Mouse (Mus musculus) heart, postnatal 4 days (tissue): ENCODE data around the gene Otud4. TPM values are rescaled to one million over a fixed set of nuclear protein-coding genes. Genes with fewer than 3 reads are reported as not detected.
"Not testable (repeated sequence)": the region's sequence is repeated elsewhere in the genome, so short reads cannot be mapped to it uniquely, and the experiment has no call there.

Experiments
- DNase-seq: peaks from one replicate; pipeline ENCODE4 v3.0.0; 2021
- total RNA-seq, 2 experiments: library from RNA; stranded (reverse); gene quantifications; 2 replicates each; pipeline ENCODE4 v1.2.3; 2021

The Otud4 gene
- total RNA-seq, 2 experiments from 2014 or later = 44.6 to 50.3 TPM

DNA sequence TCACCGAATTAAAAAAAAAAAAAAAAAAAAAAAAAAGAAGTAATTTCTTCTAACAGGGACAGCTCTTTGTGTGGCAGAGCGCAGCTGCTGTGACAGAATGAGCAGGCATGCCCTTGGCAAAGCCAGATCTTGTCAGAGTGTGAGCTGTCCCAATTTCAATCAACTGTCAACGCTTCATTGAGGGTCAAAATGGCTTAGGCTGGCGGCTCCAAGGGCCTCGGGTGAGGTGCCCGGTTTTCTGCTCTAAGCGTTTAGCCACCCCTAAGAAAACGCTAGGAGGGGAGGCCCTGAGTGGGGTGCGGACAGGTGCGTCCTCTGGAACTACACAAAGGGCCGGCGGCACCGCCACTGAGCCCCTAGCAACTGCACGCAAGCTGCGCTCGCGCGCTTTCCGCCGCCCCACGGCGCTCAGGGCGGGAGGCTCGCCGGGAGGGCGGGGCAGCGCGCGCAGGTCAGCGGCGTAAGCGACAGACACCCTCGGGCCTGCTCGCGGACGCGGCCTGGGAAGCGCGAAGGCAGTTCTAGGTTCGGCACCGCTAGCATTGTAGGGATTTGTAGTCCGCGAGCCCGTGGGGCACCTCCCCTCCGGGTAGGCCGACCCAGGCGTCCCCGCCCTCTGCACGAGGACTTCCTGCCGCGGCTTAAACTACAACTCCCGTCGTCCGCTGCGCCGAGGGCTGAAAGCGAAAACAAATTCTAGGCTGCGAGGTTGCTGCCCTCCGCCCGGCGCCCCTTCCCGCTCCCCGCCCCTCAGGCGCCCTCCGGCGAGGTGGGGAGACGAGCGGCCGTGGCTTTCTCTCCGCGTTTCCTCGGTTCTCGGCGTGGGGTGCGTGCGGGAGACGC, 490 bp upstream of the Otud4 start:
- peak; percentile 97 for DNase-seq

DNA sequence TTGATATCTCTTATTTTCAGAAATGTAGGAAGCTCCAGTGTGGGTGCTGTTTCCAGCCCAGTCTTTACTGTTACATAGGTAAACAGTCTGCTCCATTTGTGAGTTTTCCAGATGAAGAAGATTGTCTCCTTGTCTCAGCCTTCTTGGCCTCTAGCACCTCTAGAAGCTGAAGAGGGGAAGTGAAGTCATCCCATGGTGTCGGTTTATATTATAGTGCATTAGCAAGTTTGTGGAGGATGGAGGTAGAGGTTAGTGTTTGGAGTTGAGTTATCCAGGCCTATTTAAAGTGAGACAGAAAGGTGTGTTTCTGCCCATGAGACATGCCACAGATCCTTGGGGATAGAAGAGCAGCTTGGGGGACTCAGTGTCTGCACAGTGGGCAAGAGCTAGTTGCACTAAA, 1.7 kb downstream of the Otud4 start:
- no peak for DNase-seq

DNA sequence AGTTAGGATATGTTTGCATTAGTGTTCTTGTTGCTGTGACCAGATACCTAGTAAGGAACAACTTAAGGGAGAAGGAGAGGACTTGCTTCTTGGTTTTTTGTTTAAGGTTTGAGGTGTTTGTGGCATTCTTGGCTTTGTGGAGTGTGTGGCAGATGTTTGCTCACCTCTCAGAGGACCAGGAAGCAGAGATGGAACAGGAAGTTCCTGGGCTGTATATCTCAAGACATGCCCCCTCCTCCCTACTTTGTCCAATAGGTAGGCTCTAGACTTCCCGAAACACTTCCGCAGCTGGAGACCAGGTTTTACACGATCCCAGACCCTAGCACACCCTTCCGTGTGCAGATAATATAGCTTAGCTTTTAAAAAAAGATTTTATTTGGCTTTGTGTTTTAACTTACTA, 10.2 kb downstream of the Otud4 start:
- DNase-seq = no peak

DNA sequence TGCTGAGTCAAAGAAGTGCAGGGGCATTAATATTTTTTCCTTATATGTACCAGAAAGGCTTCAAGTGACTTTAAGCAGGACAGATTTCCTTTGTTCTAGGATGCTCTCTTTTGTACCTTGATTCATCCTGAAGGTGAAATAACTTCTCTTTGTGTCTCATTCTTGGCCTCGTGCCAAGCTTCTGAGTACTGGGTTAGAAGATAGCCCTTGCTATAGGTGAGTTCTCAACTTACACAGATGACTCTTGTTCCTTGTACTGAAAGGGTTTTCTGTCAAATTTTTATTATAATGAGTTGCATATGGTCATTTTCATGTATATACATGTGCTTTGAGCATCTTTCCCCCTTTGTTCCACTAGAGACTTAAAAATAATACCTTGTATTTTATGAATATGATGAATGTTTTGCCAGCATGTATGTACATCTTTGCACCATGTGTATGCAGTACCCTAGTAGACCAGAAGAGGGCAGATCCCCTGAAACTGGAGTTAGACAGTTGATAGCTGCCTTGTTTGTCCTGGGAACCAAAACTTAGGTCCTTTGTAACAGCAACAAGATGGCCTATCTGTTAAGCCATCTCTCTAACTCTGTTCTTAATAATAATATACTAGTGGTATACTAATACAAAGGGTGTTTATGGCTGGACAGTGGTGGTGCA, 10.9 kb downstream of the Otud4 start:
- DNase-seq = peak; percentile 24

DNA sequence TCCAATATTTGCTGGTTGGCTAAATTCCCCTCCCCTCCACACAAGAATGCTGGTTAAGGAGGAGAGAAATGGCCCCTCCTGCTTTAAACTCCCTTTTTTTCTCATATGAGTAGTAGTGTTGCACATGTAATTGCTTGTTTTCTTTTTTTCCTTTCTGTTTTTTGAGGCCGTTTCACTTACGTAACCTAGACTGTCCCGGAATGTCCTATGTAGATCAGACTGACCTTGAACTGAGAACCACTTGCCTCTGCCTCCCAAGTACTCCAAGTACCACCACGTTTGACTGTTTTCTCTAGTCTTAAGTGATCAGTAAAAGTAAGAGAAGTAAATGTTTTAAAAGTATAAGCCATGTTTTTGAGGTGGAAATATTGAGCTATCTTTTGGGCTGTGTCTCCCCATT, 14.3 kb downstream of the Otud4 start:
- DNase-seq = no peak

DNA sequence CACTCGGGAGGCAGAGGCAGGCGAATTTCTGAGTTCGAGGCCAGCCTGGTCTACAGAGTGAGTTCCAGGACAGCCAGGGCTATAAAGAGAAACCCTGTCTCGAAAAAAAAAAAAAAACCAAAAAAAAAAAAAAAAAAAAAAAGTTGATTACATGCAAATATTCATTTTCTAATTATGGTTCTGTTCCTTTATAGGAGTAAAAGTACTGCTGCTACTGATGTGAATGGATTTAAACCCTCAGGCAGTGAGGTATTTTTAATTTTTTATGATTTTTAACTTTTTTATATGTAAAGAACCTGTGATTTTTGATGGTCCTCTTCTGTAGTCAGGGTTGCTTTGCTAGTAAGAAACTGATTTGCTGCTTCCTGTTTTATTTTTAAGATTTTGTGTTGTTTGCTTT, 19.3 kb downstream of the Otud4 start:
- DNase-seq = not testable (repeated sequence)

DNA sequence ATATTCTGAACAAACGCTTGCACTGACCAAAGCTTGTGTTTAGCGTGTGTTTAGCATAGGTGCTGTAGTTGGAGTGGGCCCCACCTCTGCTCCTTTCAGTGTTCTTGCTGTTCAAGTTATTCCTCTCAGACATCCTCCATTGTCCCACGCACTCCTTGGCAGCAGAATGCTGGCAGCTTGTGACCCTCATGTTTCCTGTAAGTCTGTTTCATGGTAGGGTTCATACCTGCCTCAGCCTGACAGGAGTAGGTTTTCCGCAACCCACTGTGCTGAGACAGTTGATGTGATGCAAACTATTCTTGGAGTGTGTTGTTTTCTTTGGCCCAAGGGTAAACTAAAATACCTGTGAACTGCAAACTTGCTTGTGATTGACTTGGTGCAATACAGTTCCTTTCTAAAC, 37.0 kb downstream of the Otud4 start:
- DNase-seq = no peak

DNA sequence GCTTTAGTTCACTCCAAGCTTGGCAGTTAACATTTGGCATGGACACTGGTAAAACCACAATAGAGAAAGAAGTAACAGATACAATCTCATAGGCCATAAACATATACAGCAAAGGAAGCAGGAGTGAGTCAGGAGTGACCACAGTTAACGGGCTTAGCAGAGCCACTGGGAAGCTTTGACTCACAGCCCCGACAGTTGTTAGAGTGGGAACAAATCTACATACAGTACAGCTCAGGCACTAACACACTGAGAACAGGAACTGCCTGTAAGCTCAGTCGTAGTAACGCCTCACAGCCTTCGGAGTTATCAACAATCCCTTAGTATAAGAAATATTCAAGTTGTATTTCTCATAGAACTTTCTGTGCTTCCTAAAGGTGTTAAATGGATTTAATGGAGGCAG, 39.6 kb downstream of the Otud4 start:
- DNase-seq = no peak

DNA sequence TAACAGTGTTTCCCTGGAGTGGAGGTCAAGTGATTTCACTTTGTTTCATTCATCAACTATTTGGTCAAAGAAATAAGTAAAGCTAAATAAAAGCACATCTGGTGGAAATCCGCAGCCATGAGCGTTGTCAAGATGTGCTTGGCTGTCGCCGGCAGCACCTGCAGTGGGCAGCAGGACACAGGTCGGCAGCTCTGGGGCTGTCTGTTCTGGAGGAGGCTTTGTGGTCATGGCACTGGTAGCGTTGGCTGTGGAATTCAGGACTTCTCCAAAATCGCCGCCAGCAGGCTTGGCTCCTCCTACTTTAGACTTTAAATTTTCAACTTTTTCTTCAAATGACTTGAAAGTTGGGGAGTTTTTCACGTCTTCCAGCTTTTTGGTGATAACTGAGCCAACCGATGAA, 40.7 kb downstream of the Otud4 start:
- DNase-seq = not testable (repeated sequence)

DNA sequence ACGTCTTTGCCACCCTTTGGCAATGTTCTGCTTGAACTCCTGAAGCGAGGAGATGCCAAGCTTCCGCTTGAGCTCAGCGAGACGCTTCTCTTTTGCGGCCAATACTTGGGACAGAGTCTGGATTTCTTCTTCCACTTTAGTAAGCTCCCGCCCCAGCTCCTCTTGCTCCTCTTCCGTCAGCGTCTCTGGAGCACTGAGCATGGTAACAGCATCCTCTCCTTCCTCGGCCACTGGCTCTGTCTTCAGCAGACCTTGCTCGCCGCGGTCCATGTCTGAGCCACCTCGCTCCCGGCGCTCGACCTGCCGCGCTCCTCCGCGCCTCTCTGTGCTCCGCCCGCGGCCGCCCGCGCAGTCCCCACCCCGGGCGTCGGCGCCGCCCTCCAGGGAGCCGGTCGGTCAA, 41.1 kb downstream of the Otud4 start:
- peak; percentile 23 for DNase-seq

DNA sequence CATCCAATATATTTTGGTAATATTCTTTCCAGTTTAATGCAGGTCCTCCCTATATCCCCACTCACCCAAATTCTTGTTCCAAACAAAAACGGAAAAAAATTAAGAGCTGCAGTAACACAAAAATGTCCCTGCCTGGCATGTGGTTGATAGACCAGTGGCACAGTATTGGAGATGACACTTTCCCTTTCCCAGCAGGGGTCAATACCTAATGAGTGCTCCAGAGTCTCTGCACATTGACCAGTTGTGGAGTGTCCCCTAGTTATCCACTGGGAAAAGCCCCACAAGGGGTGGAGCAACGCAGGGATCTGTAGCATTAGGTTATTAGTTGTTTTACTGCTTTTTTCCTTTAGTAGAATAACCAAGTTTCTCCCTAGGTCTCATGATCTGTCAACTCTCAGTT, 41.5 kb downstream of the Otud4 start:
- DNase-seq = no peak

DNA sequence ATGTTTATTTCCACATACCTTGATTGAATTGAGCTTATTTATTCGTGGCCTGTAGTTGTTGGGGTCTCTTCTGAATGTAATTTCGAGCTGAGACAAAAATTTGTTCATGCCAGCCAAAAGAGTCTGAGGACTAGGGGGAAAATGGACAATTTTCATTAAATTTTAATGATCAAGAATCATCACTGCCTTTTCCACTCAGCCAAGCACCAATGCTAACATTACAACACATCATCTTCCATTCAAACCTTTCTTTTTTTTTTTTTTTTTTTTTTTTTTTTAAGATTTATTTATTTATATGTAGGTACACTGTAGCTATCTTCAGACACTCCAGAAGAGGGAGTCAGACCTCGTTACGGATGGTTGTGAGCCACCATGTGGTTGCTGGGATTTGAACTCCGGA, 46.5 kb downstream of the Otud4 start:
- DNase-seq = not testable (repeated sequence)

DNA sequence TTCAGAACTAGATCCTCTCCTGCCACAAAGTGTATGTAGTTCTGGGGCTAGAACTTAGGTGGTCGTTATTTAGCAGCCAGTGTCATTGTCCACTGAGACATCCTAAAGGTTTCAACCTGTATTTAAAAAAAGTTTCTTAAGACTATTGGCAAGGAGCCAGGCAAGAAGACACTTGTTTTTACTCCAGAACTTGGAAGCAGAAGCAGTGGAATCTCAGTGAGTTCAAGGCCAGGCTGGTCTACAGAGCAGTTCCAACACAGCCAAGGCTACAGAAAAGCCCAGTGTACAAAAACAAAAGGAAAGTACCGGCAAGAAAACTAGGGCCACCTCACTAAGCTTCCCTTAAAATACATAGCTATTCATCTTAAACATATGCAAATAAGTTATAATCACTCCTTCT, 53.1 kb downstream of the Otud4 start:
- DNase-seq = no peak

DNA sequence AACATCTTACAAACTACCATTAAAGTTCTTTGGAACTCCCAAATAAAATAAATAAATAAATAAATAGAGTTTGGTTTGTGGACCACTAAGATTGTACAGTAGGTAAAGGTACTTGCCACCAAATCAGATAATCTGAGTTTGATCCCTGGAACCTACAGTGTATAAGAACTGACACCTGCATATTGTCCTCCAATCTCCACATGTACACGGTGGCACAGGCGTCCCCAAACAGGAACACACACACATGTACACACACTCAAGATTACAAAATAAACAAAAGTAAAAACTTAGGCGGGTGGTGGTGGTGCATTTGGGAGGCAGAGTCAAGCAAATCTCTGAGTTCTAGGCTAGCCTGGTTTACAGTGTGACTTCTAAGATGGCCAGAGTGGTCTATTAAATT, 67.3 kb downstream of the Otud4 start:
- no peak for DNase-seq

DNA sequence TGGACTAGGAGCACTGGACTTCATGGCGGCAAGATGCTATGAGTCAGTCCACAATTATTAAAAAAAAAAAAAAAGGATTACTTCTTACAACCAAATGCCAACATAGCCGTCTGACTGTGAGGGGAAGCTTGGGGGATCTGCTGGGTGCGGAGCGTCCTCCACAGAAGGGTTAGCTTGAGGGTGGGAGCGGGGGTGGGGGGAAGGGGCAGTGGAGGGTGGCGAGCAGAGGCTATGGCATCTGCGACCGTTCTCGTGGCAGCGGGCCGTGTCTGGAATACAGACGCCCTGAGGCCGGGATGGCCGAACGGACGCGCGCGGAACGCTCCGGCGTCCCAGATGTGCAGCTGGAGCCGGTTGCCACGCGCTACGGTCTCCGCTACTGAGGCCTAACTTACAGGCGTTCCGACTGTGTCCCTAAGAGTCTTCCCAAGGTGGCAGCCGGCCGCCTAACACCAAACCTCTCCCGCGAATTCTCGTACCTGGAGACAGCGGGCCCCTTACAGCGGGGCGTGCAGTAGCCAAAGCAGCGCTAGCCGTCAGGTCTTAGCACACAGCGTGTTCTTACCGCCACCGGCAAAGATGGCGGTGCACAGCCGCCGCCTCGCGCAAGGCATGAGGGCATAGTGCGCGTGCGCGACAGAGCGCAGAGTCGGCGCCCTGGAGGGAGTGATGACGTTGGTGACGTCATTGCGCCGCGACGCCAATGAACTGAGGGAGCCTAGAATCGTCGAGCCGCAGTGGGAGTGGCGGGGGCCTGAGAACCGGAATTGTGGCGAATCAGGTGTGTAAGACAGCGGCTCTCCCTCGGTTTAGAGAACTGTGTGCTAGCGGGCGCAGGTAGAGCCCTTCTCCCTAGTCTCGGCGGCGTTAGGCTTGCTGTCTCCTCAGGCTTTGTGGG, 71.9 kb downstream of the Otud4 start, which contains the start of the genes Abce1 and Anapc10:
Abce1 (minus strand) TSS at position 677 of the 898 bp plus-strand sequence.
Anapc10 (plus strand) TSS at position 757 of the 898 bp plus-strand sequence.
- peak; percentile 99 for DNase-seq

DNA sequence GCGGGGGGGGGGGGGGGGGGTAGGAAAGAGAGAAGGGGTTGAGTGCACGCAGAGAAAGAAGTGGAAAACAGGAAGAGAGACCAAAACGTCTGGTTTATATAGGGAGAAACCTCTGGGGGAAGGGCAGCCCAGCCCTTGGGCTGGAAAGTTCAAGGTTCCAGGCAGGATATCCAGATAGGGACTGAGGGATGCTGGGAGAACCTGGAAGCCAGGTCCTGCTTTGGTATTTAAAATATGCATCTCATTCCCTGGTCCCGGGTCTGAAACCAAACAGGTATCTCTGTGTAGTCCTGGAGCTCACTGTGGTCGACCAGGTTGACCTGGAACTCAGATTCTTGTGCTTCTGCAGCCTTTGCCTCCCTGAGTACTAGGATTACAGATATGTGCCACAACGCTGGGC, 73.3 kb downstream of the Otud4 start:
- DNase-seq = no peak

DNA sequence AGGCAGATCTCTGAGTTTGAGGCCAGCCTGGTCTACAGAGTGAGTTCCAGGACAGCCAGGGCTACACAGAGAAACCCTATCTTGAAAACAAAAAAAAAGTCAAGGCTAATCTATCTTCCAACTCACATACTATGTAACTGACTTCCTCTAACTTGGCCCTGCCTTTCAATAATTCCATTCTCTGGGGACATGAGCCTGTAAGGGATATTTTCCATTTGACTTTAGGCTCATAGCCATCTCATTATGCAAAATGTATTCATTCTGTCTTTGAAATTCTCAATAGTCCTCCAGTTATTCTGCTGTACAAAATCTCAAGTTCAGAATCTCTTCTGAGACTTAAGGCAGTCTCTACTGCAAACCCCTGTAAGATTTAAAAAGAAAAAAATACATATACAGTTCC, 82.1 kb downstream of the Otud4 start:
- no peak for DNase-seq

DNA sequence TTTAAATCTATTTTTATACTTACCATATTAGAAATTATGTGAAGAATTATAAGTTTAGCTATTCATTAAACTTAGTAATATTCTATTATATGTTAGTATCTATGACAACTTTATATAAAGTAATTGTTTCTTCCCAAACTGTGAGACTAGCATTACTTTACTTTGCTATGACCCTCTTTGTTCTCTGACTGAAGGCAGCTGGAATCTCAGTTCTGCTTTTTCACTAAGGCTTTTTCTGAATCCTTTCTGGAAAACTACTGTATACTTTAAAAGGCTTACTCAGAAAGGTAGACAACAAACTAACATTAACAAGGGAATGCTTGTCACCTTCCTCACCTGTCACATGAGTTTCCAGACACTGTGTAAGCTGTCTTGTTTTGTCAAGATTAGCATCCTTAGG, 83.9 kb downstream of the Otud4 start:
- DNase-seq = no peak

DNA sequence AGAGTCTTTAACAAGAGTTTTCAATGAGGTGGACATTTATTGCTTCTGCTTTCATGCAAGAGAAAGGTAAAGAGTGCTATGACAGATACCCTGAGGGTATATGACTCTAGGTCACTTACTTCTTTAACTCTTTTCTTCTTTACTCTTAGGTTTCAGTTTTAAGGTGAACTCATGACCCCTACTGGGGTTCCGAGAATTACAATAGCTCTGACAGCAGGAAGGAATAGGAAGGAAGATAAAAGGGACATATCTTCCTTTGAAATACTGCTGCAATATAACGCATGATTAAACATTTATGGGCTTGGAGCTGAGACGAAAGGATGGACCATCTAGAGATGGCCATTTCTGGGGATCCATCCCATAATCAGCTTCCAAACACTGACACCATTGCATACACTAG, 85.2 kb downstream of the Otud4 start:
- no peak for DNase-seq
